Mouse (Mus musculus) lung, adult 10 weeks (tissue): ENCODE data around the gene Trpm4. TPM values are rescaled to one million over a fixed set of nuclear protein-coding genes. Genes with fewer than 3 reads are reported as not detected.

ENCODE experiments used
- polyA plus RNA-seq: library from polyadenylated mRNA; stranded (reverse); fragments of 350-450 nt; fragmentation: Illumina TruSeq; extraction: RNeasy Lipid Tissue Mini Kit (QIAGEN cat#74804); gene quantifications from one replicate; pipeline ENCODE4 v1.2.3, GENCODE M21; 2014; ENCODE audit warnings: low read depth, low replicate concordance; ENCODE audit not compliant: insufficient read depth

Trpm4 gene
- polyA plus RNA-seq, result 26.8 TPM

DNA sequence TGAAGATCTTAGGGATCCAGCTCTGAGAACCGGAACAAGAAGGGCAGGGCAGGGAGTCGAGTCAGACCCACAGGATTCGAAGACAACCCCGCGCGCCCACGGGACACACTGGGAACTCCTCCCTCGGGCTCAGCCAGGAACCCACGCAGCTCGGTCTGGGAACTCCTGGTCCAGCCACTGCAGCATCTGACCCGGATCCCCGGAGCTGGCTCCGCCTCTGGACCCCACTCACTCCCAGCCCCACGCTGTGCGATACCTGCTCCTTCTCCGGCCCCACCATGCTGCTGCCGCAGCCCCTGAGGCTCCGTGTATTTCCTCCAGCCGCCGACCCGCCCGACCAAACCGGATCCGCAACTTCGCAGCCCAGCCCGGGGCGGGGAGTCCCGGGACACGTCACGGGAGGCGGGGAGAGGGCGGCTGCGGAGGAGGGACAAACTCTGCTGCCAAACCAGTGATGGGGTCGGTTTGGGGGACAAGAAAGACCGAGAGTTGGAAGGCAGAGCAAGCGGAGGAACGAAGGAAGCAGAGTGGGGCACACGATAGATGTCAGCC, at the start of gene Trpm4:
Trpm4 (minus strand) TSS at position 350 of the 552 bp plus-strand sequence.

DNA sequence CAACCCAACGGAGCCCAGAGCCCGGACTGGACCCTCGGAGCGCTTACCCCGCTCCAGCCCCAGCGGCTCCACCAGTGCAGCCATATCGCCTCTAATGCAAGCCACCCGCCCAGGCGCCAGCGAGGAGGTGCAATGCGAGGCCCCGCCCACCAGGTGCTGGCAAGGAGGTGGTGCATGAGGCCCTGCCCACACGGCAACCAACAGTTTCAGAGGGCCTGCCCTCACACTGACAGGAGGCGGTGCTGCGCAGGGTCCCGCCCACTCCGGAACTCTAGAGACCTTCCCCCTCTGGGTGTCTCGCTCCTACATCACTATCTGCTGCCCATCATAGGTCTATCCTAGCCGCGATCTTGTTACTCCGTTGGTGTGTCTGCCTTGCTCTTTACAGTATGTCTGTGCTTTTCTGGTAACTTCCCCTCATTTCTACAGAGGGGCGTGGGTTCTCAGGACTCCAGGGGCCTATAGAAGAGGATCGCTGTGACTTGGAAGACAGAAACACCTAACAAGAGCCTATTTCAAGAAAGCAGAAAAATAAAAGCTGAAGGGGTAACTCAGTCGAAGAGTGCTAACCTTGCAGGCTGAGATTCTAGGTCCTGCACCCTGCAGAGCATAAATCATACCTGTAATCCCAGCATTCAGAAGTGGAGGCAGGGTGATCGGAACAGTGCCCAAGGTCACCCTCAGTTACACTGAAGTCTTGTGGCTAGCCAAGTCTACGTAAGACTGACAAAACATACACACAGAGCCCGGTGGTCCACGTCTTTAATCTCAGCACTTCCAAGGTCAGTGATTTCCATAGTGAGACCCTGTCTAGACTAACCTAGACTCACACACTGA, 37.1 kb upstream of the Trpm4 start, which contains the start of gene Lin7b:
Lin7b (minus strand) TSS at position 109 of the 837 bp plus-strand sequence.

DNA sequence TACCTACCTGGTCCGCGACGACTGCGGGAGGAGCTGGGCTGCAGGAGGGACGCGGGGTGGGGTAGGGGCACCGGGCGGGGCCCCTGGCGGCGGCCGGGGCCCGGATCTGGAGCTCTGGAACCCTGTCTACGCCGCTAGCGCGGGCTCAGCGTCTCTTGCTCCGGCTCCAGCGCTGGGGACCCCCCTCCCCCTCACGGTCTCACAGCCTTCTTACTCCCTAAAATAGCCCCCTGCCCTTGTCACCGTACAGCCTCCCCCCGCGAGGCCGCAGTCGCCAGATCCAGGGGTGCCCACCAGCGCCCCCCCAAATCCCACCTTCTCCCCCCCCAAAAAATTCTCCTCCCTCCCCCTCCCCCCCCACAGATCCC, 33.1 kb upstream of the Trpm4 start, which contains the start of gene Ppfia3:
Ppfia3 (minus strand) TSS at position 368 of the 368 bp plus-strand sequence.

DNA sequence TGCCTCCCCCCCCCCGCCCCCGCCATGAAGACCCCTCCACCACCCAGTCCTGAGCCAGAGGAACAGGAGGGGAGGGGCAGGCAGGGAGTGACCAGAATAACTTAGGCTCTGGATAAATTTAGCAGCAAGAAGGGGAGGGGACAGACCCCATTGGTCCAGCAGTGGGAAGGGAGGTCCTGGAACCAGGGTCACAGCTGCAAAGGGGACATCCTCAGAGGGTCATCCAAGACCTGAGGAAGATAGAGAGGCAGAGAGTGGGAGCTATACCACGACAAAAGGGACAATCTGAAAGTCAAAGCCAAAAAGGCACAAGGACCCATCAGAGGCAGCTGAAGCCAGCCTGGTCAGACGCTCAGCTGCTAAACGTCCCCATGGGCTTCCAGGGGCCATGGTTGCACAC, 1.5 kb upstream of the Trpm4 start, which contains the start of gene Hrc:
Hrc (plus strand) TSS at position 235 of the 400 bp plus-strand sequence.

DNA sequence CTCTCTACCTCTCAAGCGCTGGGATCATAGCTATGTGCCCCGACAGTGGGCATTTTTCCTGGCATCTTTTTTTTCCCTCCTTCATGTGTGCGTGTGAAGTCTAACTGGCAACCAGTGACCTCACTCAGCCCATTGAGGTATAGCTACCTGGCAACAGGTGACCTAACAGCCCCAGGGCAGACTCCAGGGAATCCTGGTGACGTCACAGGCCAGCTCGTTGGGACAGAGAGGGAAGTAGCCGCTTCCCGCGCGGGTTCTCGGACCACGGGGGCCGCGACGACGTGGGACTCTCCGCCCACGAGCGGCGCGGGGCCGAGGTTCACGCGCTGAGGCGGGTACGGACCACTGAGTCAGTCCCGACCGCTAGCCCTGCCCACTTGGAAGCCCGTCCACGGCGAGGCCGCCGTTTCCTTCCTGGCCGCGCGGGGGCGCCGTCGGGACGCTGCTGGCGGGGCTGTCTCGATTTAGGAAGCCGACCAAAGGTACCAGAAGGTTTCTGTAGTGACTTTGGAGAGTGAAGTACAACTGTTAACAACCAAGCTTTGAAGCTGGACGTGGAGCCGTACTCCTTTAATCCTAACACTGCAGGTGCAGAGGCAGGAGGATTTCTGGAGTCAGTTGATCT, 56.3 kb downstream of the Trpm4 start, which contains the start of gene Slc6a21:
Slc6a21 (plus strand) TSS at position 378 of the 625 bp plus-strand sequence.

Other genes with a start within 250 kb of the Trpm4 start
- 83.1 TPM for gene Rcn3, start 241.6 kb downstream of the Trpm4 start, polyA plus RNA-seq
- 91.4 TPM for gene Fcgrt, start 229.9 kb downstream of the Trpm4 start, polyA plus RNA-seq
- gene Rps11, start 209.3 kb downstream of the Trpm4 start, polyA plus RNA-seq, result 1,585 TPM
- 3,762 TPM for gene Rpl13a, start 205.0 kb downstream of the Trpm4 start, polyA plus RNA-seq
- gene Gm45713, start 197.5 kb downstream of the Trpm4 start, polyA plus RNA-seq, result not detected
- 39.0 TPM for gene Flt3l, start 197.3 kb downstream of the Trpm4 start, polyA plus RNA-seq
- 55.1 TPM for gene Pih1d1, start 179.5 kb downstream of the Trpm4 start, polyA plus RNA-seq
- 21.1 TPM for gene Aldh16a1, start 179.2 kb downstream of the Trpm4 start, polyA plus RNA-seq
- gene Slc17a7, start 169.8 kb downstream of the Trpm4 start, polyA plus RNA-seq, result 1.1 TPM
- not detected for gene Gfy, start 154.2 kb downstream of the Trpm4 start, polyA plus RNA-seq
- gene Pth2, start 152.8 kb downstream of the Trpm4 start, polyA plus RNA-seq, result not detected
- 1.5 TPM for gene Ccdc155, start 128.9 kb downstream of the Trpm4 start, polyA plus RNA-seq
- 0.81 TPM for gene Dkkl1, start 121.6 kb downstream of the Trpm4 start, polyA plus RNA-seq
- 16.7 TPM for gene Tead2, start 118.0 kb downstream of the Trpm4 start, polyA plus RNA-seq
- gene Cd37, start 94.7 kb downstream of the Trpm4 start, polyA plus RNA-seq, result 36.3 TPM
- not detected for gene Slc6a16, start 92.7 kb downstream of the Trpm4 start, polyA plus RNA-seq
- gene Slc6a21, start 56.3 kb downstream of the Trpm4 start, polyA plus RNA-seq, result not detected
- gene Hrc, start 1.5 kb upstream of the Trpm4 start, polyA plus RNA-seq, result 4.6 TPM
- 0.80 TPM for gene Ppfia3, start 33.2 kb upstream of the Trpm4 start, polyA plus RNA-seq
- gene Lin7b, start 36.8 kb upstream of the Trpm4 start, polyA plus RNA-seq, result not detected
- 123 TPM for gene Snrnp70, start 62.0 kb upstream of the Trpm4 start, polyA plus RNA-seq
- gene Kcna7, start 71.9 kb upstream of the Trpm4 start, polyA plus RNA-seq, result not detected
- gene Ntf5, start 79.9 kb upstream of the Trpm4 start, polyA plus RNA-seq, result 3.0 TPM
- gene Lhb, start 87.0 kb upstream of the Trpm4 start, polyA plus RNA-seq, result 5.9 TPM
- gene Gys1, start 101.1 kb upstream of the Trpm4 start, polyA plus RNA-seq, result 8.9 TPM
- 33.3 TPM for gene Ruvbl2, start 104.3 kb upstream of the Trpm4 start, polyA plus RNA-seq
- 2,902 TPM for gene Ftl1, start 126.1 kb upstream of the Trpm4 start, polyA plus RNA-seq
- 93.3 TPM for gene Bax, start 133.1 kb upstream of the Trpm4 start, polyA plus RNA-seq
- gene Tulp2, start 148.1 kb upstream of the Trpm4 start, polyA plus RNA-seq, result not detected
- not detected for gene Gm45808, start 153.0 kb upstream of the Trpm4 start, polyA plus RNA-seq
- gene Dhdh, start 155.0 kb upstream of the Trpm4 start, polyA plus RNA-seq, result 5.0 TPM
- 134 TPM for gene Nucb1, start 176.6 kb upstream of the Trpm4 start, polyA plus RNA-seq
- 62.8 TPM for gene Ppp1r15a, start 192.5 kb upstream of the Trpm4 start, polyA plus RNA-seq
- gene Plekha4, start 192.6 kb upstream of the Trpm4 start, polyA plus RNA-seq, result 5.7 TPM
- 0.54 TPM for gene Hsd17b14, start 221.1 kb upstream of the Trpm4 start, polyA plus RNA-seq
- 43.0 TPM for gene Bcat2, start 236.4 kb upstream of the Trpm4 start, polyA plus RNA-seq